Mouse (Mus musculus): ENCODE data around the gene Xrcc1.

DNA sequence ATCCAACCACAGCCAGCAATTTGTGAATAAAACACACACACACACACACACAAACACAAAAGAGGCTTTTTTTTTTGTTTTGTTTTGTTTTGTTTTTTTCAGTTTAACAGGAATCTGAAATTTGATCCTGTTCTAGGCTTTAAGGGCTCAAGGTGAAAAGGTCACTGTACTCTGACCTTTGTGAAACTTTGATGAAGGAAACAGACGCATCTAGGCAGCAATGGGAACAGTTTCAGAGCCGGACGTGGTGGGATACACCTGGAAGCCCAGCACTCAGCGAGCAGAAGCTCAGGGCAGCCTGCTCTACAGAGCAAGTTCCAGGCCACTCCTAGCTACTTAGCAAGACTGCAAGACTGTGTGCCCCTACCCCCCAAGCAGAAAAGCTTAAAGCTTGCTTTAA lies 41.2 kb upstream of the Xrcc1 start:
- TF ChIP-seq CTCF (IDR thresholded peaks at IDR 0.05; ENCODE audit: control insufficient read depth, insufficient read depth, low read length): no peak
- no peak for TF ChIP-seq POLR2A (IDR thresholded peaks at IDR 0.05; ENCODE audit: borderline replicate concordance, control insufficient read depth, low read depth, low read length)
